Mouse (Mus musculus) G1E (cell line): Measurements from ENCODE around the gene Trim45.

Experiments used
- CTCF ChIP-seq: IDR thresholded peaks from 2 replicates; pipeline ENCODE4 v1.5.1; 2012; ENCODE audit warnings: low read depth, low read length, inconsistent platforms, mixed read lengths
- GATA1 ChIP-seq: IDR thresholded peaks from 2 replicates; pipeline ENCODE4 v1.6.1; 2012; ENCODE audit warnings: borderline replicate concordance, low read length, inconsistent platforms, mixed read lengths
- GATA2 ChIP-seq: IDR thresholded peaks from 2 replicates; pipeline ENCODE4 v1.6.1; 2012; ENCODE audit warnings: low read depth, low read length, inconsistent platforms, borderline replicate concordance
- POLR2AphosphoS5 ChIP-seq: IDR thresholded peaks from 2 replicates; pipeline ENCODE4 v1.6.1; 2012; ENCODE audit warnings: low read depth, low read length, inconsistent platforms; ENCODE audit not compliant: insufficient replicate concordance
- TAL1 ChIP-seq: conservative IDR thresholded peaks from 2 replicates; pipeline ENCODE4 v1.6.1; 2012; ENCODE audit warnings: low read depth, low read length, inconsistent platforms, mixed read lengths

- no peak for TF ChIP-seq CTCF
- TF ChIP-seq TAL1, result no peak
- TF ChIP-seq GATA2, result no peak
- TF ChIP-seq GATA1, result no peak
- TF ChIP-seq POLR2AphosphoS5, result no peak
These were observed 25.3 kb downstream of the Trim45 start for GRCm38 (mm10) chr3:100947286-100947685.
